Mouse (Mus musculus) liver, adult (tissue): ENCODE data around the gene Ralgapa2.

Experiments used
- GATA4 ChIP-seq: IDR thresholded peaks from 2 replicates; pipeline ENCODE4 v1.6.1; 2014; ENCODE audit warnings: mild to moderate bottlenecking, low read length; ENCODE audit not compliant: insufficient replicate concordance

Ralgapa2 gene

DNA sequence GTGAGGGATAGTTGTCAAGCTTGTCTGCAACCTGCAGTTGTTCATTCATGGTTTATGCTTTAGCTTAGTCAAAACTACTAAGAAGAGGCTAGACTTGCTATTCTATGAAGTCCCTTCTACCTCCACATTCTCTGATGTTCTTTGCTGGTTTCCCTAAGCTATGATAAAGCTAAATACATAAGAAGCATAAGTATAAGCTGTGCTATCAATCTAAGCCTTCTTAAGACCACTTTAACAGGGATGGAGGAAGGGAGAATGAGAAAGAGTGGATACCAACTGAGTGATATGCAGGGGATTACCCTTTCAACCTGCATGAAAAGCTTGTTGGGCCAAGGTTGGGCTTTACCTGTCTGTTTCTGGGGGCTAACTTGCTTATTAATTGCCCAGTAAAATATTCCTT lies 256.5 kb downstream of the Ralgapa2 start:
- no peak for TF ChIP-seq GATA4

DNA sequence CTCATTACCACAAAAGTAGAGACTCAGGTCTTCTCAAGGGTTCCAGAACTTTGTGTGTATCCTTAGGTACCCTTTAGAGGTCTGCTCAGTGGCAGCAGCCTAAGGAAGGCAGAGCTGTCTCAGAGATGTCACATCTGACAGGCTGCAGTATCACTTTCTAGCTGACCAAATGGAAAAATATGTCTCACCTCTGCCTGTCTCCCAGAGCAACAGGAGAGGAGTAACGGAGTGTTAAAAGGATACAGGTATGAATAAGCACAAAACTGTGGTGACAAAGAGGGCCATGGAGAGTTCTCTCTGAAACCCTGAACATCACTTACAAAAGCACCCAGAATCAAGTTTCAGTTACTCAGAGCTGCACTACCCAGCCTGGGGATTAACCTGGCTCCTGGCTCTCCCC lies 257.8 kb downstream of the Ralgapa2 start:
- TF ChIP-seq GATA4, result no peak

DNA sequence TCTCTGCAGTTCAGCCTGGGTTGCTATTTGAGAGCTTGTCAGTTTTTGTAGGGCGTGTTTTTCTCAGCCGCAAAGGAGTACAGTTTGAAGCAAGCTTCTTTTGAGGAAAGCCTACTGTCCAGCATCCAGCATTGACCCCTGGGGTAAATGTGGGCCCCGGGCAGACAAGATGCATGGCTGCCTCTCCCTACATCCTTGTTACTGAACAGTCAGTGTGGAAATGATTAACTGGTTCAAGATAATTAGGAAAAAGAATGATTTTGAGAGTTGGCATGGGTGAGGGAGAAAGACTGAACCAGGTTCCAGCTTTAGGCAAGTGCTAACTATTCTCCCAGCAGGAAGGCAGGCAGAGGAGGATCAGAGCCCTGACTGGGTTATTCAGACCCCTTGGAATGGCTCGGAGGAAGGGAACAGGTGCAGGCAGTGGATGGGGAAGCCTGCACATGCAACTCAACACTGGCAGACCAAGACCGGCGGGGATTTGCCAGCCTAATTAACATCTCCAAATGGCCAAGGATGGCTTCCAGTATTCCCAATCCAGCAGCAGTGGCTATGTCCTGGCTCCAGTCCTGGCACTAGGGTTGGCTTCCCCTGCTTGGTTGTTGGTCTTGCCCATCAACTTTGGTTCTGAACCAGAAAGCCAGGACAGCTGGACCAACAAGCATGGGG lies 261.8 kb downstream of the Ralgapa2 start:
- no peak for TF ChIP-seq GATA4

DNA sequence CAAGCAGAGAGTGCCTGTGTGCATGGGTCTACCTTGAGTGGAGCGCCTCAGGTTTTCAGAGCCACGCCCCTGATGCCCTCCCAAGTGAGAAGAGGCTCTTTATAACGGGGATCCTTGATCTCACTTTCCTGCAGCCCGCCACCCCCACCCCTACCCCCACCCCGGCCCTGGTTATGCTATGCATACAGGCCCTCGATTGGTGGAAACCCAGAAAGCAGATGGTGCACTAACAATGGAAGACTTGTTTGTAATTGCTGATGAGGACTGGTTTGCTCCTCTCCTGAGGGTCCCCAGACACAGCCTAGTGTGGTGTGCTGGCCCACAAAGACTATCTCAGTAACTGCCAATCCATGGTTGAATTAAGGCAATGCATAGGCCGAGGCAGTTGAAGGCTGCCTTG lies 263.1 kb downstream of the Ralgapa2 start:
- no peak for TF ChIP-seq GATA4

DNA sequence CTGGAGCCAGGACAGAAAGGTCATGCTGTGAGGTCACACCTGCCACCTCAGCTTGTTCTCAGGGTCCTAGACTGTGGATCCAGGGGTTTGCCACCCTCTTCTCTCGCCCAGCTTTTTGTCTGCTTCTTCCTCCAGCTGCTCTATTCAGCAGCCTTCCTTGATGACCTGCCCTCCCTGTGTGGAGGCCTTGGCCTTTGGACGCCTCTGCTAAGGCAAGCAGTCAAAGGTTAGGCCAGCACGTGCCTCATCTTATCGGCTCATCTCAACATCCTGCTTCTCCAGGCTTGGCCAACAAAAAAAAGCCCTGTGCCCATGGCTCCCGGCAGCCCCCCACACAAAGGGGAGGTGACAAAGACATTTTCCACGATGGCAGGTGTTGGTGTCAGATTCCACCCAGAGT lies 264.6 kb downstream of the Ralgapa2 start:
- TF ChIP-seq GATA4, result no peak

DNA sequence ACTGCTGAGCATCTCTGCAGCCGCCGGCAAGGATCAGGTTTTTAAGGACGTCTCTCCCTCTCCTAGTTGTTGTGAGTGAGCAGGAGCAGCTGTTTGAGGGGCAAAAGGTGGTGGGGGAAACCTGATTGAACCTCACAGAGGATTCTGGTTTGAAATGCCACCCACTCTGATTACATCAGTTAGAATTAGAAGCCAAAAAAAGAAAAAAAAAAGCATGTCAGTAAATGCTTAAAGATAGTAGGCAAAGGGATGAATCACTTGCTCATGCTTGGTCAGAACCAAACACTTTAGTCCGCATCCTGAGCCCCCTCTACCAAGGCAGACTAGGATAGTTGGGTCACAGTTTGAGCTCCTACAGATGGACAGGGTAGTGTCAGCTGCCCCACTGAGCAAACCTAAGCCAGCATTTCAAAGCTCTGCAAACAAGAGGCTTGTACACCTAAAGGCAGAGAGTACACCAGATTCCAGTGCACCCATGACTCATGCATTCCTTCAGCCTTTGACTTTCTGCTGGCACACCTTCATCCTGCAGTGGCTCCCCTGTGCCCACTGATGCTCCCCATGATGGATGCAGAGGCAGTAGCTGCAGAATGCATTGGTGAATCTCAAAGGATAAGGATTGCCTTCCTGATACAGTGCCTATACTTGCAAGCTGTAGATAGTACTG lies 265.6 kb downstream of the Ralgapa2 start:
- no peak for TF ChIP-seq GATA4

DNA sequence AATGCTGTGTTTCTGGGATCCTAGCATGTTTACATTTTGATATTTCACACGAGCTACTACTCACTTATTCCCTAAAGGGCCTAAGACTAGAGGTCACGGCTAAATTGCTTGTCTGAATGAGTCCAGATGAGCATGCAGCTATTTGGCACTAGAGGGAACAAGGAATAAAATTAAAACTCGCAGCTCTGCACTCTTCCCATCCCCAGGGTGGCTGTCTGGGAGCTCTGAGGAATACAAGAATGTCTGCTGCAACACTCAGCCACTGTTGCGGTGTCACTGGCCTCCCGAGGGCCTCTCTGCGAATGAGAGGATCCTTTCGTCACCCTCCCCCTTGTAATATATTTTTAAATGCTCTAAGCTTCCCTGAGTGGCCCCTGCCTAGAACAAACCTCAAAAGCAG lies 266.7 kb downstream of the Ralgapa2 start:
- TF ChIP-seq GATA4, result no peak

DNA sequence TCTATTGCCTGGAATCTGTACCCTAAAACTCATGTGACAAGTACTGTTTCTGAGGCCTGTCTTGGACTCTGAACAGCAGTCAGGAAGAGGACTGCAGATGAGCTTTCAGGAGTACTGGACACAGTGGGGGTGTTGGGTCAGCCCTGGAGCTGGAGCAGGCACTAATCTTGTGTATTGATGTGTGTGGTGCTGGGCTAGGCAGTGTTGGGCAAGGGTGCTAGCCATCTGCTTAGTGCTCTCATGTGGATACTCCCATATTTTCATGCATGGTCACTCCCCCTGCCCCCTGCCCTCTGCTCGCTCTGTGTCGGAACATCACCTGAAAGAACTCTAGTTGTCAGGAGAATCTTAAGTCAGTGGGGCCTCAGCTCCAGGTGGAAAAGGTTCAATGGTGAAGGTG lies 268.1 kb downstream of the Ralgapa2 start:
- no peak for TF ChIP-seq GATA4

DNA sequence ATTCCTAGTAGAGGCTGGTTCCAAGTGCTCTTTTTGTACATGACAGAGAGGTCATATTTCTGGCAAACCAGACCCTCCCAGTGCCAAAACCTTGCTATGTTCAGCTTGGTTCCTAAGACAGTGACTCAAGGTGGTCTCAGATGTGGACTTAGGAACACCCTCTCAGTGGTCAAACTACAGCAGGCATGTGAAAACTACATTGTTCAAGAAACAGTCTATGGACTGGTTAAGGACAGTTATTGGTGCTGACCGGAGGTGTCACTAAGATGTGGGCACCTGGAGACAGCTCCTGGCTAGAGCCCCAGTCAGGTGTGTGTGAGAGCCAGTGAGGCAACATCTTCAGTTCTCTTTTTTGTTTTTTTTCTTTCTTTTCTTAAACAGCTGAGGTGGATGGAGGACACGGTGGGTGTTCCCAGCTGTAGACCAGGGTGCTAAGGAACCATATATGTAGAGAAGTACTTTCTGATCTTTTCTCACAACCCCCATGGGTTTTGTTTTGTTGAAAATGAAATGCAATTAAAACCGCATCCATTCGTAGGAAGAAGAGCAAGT lies 272.9 kb downstream of the Ralgapa2 start:
- no peak for TF ChIP-seq GATA4

DNA sequence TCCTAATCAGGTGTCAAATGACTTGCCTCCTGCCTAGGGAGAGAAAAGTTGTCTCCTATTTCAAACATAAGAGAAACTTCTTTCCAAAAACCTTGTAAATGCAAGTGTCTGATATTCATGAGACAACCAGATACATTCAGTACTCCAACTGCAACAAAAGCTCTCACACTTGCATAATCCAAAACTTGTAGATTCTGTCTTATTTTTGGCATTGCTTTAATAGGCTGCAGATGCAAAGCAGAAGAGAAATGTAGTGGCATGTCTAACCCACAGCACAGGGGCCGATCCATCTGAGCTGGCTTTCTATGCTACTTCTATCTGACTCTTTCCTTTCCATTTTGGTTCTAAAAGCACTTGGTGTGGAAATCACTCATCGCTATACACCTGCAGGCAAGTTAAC lies 280.7 kb downstream of the Ralgapa2 start:
- TF ChIP-seq GATA4, result no peak

DNA sequence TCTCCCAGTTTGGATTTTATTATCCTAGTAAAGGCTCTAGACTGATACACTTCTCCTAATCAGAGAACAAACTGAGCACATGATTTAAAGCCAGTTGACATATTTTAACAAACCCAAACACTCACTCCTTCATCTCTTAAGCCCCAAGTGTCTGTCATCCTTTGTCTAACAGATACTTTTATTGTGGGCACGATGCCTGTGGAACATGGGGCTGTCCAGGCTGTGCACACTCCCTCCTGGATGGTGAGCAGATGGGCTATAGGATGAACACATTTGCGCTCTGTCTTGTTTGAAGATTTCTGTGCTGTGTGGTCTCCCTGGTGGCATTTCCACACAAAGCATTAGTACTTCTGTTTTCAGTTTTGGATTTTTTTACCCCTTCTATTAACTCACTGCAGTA lies 283.7 kb downstream of the Ralgapa2 start:
- TF ChIP-seq GATA4, result no peak

DNA sequence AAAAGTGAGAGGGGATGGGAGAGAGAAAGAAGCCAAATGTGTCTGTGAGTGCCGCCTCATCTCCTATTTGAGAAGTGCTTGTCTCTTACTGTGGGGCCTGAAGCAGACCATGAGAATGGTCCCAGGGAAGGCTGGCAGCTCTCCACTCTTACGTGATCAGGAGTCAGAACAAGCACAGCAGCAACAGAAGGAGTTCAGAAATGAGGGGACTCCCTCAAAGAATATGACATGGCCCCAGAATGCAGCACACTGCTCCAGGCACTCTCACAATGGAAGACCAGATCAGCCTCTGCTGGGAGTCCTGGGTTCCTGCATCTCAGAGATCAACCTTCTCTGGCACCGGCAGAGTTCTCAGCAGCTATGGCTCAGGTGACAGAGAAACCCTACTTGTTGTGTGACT lies 284.5 kb downstream of the Ralgapa2 start:
- TF ChIP-seq GATA4, result no peak

DNA sequence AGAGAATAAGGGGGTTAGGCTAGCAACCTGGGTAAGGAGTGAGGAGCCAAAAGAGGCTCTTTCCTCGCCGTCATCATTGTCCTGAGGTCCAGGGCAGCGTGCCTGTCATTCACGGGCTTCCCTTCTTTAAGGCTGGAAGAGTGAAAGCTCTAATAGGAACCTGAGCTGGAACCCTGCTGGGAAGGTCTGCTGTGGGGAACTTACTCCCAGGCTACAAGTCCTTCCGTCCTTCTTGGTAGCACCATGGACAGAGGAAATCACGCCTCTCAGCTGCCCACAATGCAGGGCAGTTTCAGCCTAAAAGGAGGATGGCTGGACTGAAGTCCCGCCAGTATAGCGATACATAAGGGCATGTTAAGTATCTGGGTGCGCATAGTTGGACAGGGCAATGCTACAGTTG lies 285.7 kb downstream of the Ralgapa2 start:
- TF ChIP-seq GATA4, result no peak

DNA sequence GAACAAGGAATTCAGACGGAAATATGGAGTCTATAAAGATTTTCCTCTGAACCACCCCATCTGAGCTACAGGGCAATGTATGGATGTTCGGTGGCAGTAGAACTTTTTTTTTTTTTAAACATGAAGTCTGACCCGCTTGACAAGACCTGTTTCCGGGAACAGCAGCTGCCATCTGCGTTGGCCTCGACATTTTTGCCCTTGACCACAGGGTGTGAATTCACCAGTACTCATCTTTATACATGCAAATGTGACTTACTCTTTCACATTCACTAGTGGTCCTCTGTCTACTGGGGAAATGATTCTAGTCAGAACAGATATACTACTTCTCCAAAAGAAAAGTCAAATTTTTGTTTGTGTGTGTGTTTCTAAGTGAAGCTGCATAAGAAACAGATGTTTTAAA lies 286.3 kb downstream of the Ralgapa2 start:
- TF ChIP-seq GATA4, result no peak

DNA sequence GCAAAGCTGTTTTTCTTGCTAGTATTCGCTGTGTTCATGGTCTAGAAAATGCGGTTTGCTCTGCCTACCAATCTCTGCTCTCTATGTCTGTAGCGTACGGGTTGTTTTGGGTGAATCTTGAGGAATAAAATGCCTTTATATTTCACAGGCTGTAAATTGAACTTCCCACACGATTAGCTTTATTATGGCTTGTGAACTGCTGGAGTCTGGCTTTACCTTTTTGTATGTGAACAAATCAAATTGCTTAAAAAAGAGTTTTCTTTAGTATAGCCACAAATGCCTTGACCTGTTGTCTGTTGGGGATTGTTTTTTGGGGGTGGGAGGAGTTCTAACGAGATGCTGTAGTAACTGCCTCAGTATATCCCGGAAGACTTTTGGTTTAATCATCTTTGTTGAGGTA lies 288.0 kb downstream of the Ralgapa2 start:
- no peak for TF ChIP-seq GATA4

DNA sequence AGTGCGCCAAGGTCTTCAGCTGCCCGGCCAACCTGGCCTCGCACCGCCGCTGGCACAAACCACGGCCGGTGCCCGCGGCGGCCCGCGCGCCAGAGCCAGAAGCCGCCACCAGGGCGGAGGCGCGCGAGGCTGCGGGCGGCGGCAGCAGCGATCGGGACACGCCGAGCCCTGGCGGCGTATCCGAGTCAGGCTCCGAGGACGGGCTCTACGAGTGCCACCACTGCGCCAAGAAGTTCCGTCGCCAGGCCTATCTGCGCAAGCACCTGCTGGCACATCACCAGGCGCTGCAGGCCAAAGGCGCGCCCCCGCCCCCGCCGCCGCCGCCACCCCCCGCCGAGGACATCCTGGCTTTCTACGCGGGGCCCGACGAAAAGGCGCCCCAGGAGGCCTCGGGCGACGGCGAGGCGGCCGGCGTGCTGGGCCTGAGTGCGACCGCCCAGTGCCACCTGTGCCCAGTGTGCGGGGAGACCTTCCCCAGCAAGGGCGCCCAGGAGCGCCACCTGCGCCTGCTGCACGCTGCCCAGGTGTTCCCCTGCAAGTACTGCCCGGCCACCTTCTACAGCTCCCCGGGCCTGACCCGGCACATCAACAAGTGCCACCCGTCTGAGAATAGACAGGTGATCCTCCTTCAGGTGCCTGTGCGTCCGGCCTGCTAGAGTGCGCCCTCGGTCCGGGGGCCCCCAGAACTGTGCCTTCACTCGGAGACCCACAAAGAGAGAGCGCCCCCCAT lies 288.8 kb downstream of the Ralgapa2 start:
- no peak for TF ChIP-seq GATA4
